Mouse (Mus musculus) lung, postnatal 0 days (tissue): ENCODE data around the gene 1110032A03Rik.

Source experiments
- CTCF ChIP-seq: IDR thresholded peaks from 2 replicates; pipeline ENCODE4 v1.5.1; 2016; ENCODE audit warnings: antibody characterized with exemption, mild to moderate bottlenecking
- EP300 ChIP-seq: IDR thresholded peaks from 2 replicates; pipeline ENCODE4 v1.6.1; 2016; ENCODE audit warnings: antibody characterized with exemption, mild to moderate bottlenecking, control low read depth

GRCm38 (mm10) chr9:50750706-50751105, 24.6 kb downstream of the 1110032A03Rik start:
- no peak for TF ChIP-seq CTCF
- no peak for TF ChIP-seq EP300
